Mouse (Mus musculus): Measurements from ENCODE around the gene Khdc3. TPM values are rescaled to one million over a fixed set of nuclear protein-coding genes. Genes with fewer than 3 reads are reported as not detected.

Khdc3 gene
- polyA plus RNA-seq, 1 experiment, result 5.6 TPM

GRCm38 (mm10) chr9:73129875-73130274, 28.2 kb downstream of the Khdc3 start:
- 78% methylated on average over 8 of the region's 8 CpGs for WGBS
- no peak for TF ChIP-seq CTCF (IDR thresholded peaks at IDR 0.05; ENCODE audit: control insufficient read depth, insufficient read depth, low read length)
- no peak for TF ChIP-seq POLR2A (IDR thresholded peaks at IDR 0.05; ENCODE audit: borderline replicate concordance, control insufficient read depth, low read depth, low read length)
- Histone ChIP-seq H3K27ac (ENCODE audit: control insufficient read depth, insufficient read depth, low read depth, low read length, poor library complexity) (no peak overlapping the region), H3K4me3 (replicated peaks; ENCODE audit: control insufficient read depth, low read depth, low read length) (no peak overlapping the region), H3K4me1 (ENCODE audit: control insufficient read depth, insufficient read depth, low read length) (peaks cover 4% of the 10 kb centered on the region)

- no peak for TF ChIP-seq POLR2A (IDR thresholded peaks at IDR 0.05; ENCODE audit: borderline replicate concordance, control insufficient read depth, low read depth, low read length)
- no peak for TF ChIP-seq CTCF (IDR thresholded peaks at IDR 0.05; ENCODE audit: control insufficient read depth, insufficient read depth, low read length)
- WGBS, result 61% methylated on average over 4 of the region's 4 CpGs
- Histone ChIP-seq H3K27ac (ENCODE audit: control insufficient read depth, insufficient read depth, low read depth, low read length, poor library complexity) (no peak overlapping the region), H3K4me3 (replicated peaks; ENCODE audit: control insufficient read depth, low read depth, low read length) (no peak overlapping the region), H3K4me1 (ENCODE audit: control insufficient read depth, insufficient read depth, low read length) (peaks cover 4% of the 10 kb centered on the region)
Observed at GRCm38 (mm10) chr9:73130529-73130928, 28.9 kb downstream of the Khdc3 start.

- WGBS, result 77% methylated on average over 11 of the region's 11 CpGs
- TF ChIP-seq CTCF (IDR thresholded peaks at IDR 0.05; ENCODE audit: control insufficient read depth, insufficient read depth, low read length), result no peak
Observed at GRCm38 (mm10) chr9:73137341-73137886, 35.8 kb downstream of the Khdc3 start.

More at GRCm38 (mm10) chr9:73137341-73137886, 35.8 kb downstream of the Khdc3 start:
- Histone ChIP-seq H3K4me3 (replicated peaks; ENCODE audit: control insufficient read depth, low read depth, low read length) (no peak overlapping the region), H3K4me1 (ENCODE audit: control insufficient read depth, insufficient read depth, low read length) (no peaks in the 10 kb centered on the region; the same call in 1 of the 2 replicates), H3K27ac (ENCODE audit: control insufficient read depth, insufficient read depth, low read depth, low read length, poor library complexity) (no peak overlapping the region)

Other genes with a start within 250 kb of the Khdc3 start
- 0.32 and 0.45 TPM in 2 replicates for gene Pygo1, start 176.2 kb upstream of the Khdc3 start, polyA plus RNA-seq (2011; ENCODE audit: insufficient read depth, insufficient read length, low replicate concordance, missing spikeins)
- gene Dyx1c1, start 143.1 kb upstream of the Khdc3 start, polyA plus RNA-seq (2011; ENCODE audit: insufficient read depth, insufficient read length, low replicate concordance, missing spikeins), result not detected in 2 replicates
- gene Gm44503, start 143.0 kb upstream of the Khdc3 start, polyA plus RNA-seq (2011; ENCODE audit: insufficient read depth, insufficient read length, low replicate concordance, missing spikeins), result not detected in 2 replicates
- 1.9 and 4.7 TPM in 2 replicates for gene Ccpg1os, start 116.5 kb upstream of the Khdc3 start, polyA plus RNA-seq (2011; ENCODE audit: insufficient read depth, insufficient read length, low replicate concordance, missing spikeins)
- gene Ccpg1, start 116.4 kb upstream of the Khdc3 start, polyA plus RNA-seq (2011; ENCODE audit: insufficient read depth, insufficient read length, low replicate concordance, missing spikeins), result 22.6 and 65.3 TPM in 2 replicates
- 2.3 and 4.3 TPM in 2 replicates for gene Pigb, start 61.5 kb upstream of the Khdc3 start, polyA plus RNA-seq (2011; ENCODE audit: insufficient read depth, insufficient read length, low replicate concordance, missing spikeins)
- gene Rab27a, start 57.0 kb upstream of the Khdc3 start, polyA plus RNA-seq (2011; ENCODE audit: insufficient read depth, insufficient read length, low replicate concordance, missing spikeins), result 14.0 and 33.6 TPM in 2 replicates
- gene Gm20509, start 634 bp downstream of the Khdc3 start, polyA plus RNA-seq (2011; ENCODE audit: insufficient read depth, insufficient read length, low replicate concordance, missing spikeins), result not detected in 2 replicates
- 37.2 and 47.4 TPM in 2 replicates for gene Rsl24d1, start 11.6 kb downstream of the Khdc3 start, polyA plus RNA-seq (2011; ENCODE audit: insufficient read depth, insufficient read length, low replicate concordance, missing spikeins)

Data from bone marrow, adult 2 months (tissue).